Mouse (Mus musculus): ENCODE measurements around the gene Btbd16. TPM values are rescaled to one million over a fixed set of nuclear protein-coding genes. Genes with fewer than 3 reads are reported as not detected.

The Btbd16 gene
- not detected in 2 replicates for polyA plus RNA-seq (2012; rRNA removed)

DNA sequence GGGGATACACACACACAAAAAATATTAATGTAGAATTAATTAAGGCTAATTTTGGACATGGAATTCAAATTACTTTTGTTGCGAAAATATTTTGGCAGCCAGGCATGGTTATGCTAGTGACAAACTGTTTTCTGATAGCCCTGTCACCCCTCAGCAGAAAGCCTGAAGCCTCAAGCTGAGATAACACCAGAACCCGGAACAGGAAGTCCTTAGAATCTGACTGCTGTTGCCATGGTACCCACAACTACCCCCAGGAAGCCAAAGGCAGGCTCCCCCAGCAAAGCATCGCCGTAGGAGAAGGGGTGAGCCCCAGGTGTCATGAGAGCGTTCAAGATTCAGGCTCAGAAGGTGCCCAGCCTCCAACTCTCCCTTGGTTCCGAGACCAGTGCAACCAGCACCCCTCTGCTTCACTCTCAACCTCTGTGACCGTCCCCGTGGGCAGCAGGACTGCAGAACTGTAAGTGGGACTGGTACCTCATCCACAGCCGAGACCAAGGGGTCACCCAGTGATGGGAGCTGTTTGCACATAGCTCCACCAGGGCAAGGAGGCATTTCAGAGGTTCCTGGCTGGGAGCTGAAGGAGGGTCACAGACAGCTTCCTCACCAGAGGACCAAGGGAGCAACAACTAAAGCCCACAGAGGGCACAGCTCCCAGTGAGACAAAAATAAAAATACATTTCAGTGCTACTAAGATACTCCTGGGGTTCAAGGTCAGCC lies at the start of gene Btbd16:
Gene Btbd16, plus strand, starts transcription at position 156 of the 717 bp plus-strand sequence.

DNA sequence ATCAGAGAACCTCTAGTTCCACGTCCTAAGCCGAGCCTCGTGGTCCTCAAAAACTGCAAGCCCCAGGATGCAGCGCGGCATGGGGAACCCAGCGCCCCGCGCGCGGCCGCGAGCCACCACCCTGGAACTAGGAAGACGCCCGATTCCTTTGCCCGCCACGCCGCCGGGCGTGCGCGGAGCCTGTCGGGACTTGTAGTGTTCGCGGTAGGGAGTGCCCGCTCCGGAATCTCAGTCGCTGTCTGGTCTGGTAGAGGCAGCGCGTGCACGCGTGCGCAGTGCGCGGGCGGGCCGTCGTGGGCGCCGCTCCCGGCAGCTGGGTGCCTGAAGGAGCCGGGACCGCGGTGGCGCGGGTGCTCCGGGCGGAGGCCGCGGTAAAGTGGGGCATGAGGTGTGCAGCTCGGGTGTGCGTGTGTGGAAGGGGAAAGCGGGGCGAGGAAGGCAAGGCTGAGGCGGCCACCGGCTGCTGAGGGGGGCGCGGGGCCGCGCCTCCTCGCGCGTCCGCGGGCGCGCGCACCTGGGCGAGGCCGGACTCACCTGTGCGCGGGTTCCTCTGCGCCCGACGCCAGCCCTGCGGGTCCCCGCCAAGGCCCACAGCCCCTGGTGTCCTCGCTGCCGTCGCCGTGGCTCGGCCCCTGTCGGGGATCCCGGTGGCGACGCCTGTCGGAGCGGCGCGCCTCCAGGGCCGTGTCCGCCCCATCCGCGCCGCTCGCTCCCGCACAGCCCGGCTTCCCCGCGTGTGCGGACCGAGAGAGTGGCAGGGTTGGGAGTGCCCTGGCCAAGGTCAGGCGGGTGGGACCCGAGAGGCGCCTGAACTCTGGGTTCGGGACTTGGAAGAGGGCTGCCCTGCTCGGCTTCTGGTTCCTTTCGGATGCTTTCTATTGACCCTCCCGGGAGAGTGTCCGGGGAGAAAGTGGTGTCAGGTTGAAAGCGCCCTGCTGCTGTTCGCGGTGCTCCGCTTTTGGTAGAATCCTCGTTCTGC lies 92.0 kb downstream of the Btbd16 start, which contains the start of gene Plekha1:
Gene Plekha1, plus strand, starts transcription at position 144 of the 979 bp plus-strand sequence.

Other genes starting within 250 kb of the Btbd16 start
- gene Nsmce4a, start 201.0 kb upstream of the Btbd16 start, polyA plus RNA-seq (2012; rRNA removed): 58.4 and 62.8 TPM in 2 replicates
- 2.2 and 2.3 TPM in 2 replicates for gene Tacc2, start 196.6 kb upstream of the Btbd16 start, polyA plus RNA-seq (2012; rRNA removed)
- gene Plekha1, start 91.7 kb downstream of the Btbd16 start, polyA plus RNA-seq (2012; rRNA removed): 7.6 and 8.1 TPM in 2 replicates
- 0.16 and 1.5 TPM in 2 replicates for gene Htra1, start 162.0 kb downstream of the Btbd16 start, polyA plus RNA-seq (2012; rRNA removed)